Mouse (Mus musculus): ENCODE data around the gene Olfr1406. TPM values are rescaled to one million over a fixed set of nuclear protein-coding genes. Genes with fewer than 3 reads are reported as not detected.
"Not testable (repeated sequence)": the region's sequence is repeated elsewhere in the genome, so short reads cannot be mapped to it uniquely, and the experiment has no call there.

Gene Olfr1406
- total RNA-seq (2021), result not detected
- long read RNA-seq, experiment 1, result 0 reads
- long read RNA-seq, experiment 2, result 0 reads

GRCm38 (mm10) chr1:173190540-173190939, at the start of gene Olfr1406:
Gene Olfr1406 (minus strand): TSS chr1:173190640.
- Histone ChIP-seq H3K27ac (no peak within 1 kb of the TSS), H3K4me3 (no peak within 1 kb of the TSS)
- no peak for DNase-seq (ENCODE audit: extremely low spot score in 1 of 2, low spot score in 2 of 2)
- intact Hi-C loops (cut with DNase I), result no loop called here
- no peak for TF ChIP-seq CTCF (IDR thresholded peaks at IDR 0.05)

- DNase-seq (ENCODE audit: extremely low spot score in 1 of 2, low spot score in 2 of 2); intact Hi-C loops (cut with DNase I); H3K4me3 ChIP-seq; H3K27ac ChIP-seq: not testable (repeated sequence)
Observed at GRCm38 (mm10) chr1:173237004-173237403, 46.6 kb upstream of the Olfr1406 start.

- H3K27ac ChIP-seq, result no peak within 1 kb of the TSS
- no peak within 1 kb of the TSS for H3K4me3 ChIP-seq
- DNase-seq (ENCODE audit: extremely low spot score in 1 of 2, low spot score in 2 of 2), result no peak
- intact Hi-C loops (cut with DNase I), result no loop called here
- TF ChIP-seq CTCF (IDR thresholded peaks at IDR 0.05), result no peak
Observed at GRCm38 (mm10) chr1:173227081-173227480, 36.6 kb upstream of the Olfr1406 start, which contains the start of gene Fcer1a. Gene Fcer1a (minus strand): TSS chr1:173227214.

GRCm38 (mm10) chr1:173216481-173216880, 26.0 kb upstream of the Olfr1406 start:
- DNase-seq (ENCODE audit: extremely low spot score in 1 of 2, low spot score in 2 of 2), result no peak
- TF ChIP-seq CTCF (IDR thresholded peaks at IDR 0.05), result no peak
- no peak overlapping the region for H3K4me3 ChIP-seq
- intact Hi-C loops (cut with DNase I), result no loop called here
- H3K27ac ChIP-seq, result no peak overlapping the region

GRCm38 (mm10) chr1:173212092-173212491, 21.7 kb upstream of the Olfr1406 start, which contains the start of gene Olfr1404:
Gene Olfr1404 (plus strand): TSS chr1:173212392.
- H3K4me3 ChIP-seq, result no peak within 1 kb of the TSS
- H3K27ac ChIP-seq, result no peak within 1 kb of the TSS
- DNase-seq (ENCODE audit: extremely low spot score in 1 of 2, low spot score in 2 of 2), result no peak
- intact Hi-C loops (cut with DNase I), result no loop called here
- TF ChIP-seq CTCF (IDR thresholded peaks at IDR 0.05), result no peak

- intact Hi-C loops (cut with DNase I), result no loop called here
- no peak within 1 kb of the TSS for H3K4me3 ChIP-seq
- no peak within 1 kb of the TSS for H3K27ac ChIP-seq
- no peak for DNase-seq (ENCODE audit: extremely low spot score in 1 of 2, low spot score in 2 of 2)
- TF ChIP-seq CTCF (IDR thresholded peaks at IDR 0.05), result no peak
Observed at GRCm38 (mm10) chr1:173197508-173197907, 7.1 kb upstream of the Olfr1406 start, which contains the start of gene Olfr218. Gene Olfr218 (plus strand): TSS chr1:173197808.

- intact Hi-C loops (cut with DNase I), result no loop called here
- H3K27ac ChIP-seq, result no peak overlapping the region
- TF ChIP-seq CTCF (IDR thresholded peaks at IDR 0.05), result no peak
- no peak for DNase-seq (ENCODE audit: extremely low spot score in 1 of 2, low spot score in 2 of 2)
- H3K4me3 ChIP-seq, result no peak overlapping the region
Observed at GRCm38 (mm10) chr1:173196359-173196758, 5.9 kb upstream of the Olfr1406 start.

GRCm38 (mm10) chr1:173192059-173192458, 1.6 kb upstream of the Olfr1406 start:
- intact Hi-C loops (cut with DNase I), result no loop called here
- no peak overlapping the region for H3K4me3 ChIP-seq
- no peak for DNase-seq (ENCODE audit: extremely low spot score in 1 of 2, low spot score in 2 of 2)
- TF ChIP-seq CTCF (IDR thresholded peaks at IDR 0.05), result no peak
- H3K27ac ChIP-seq, result no peak overlapping the region

GRCm38 (mm10) chr1:173174154-173174842, 16.1 kb downstream of the Olfr1406 start:
- no peak for TF ChIP-seq CTCF (IDR thresholded peaks at IDR 0.05)
- intact Hi-C loops (cut with DNase I), result no loop called here
- Histone ChIP-seq H3K4me3 (no peak overlapping the region), H3K27ac (no peak overlapping the region)
- DNase-seq (ENCODE audit: extremely low spot score in 1 of 2, low spot score in 2 of 2), result no peak

- DNase-seq (ENCODE audit: extremely low spot score in 1 of 2, low spot score in 2 of 2), result no peak
- no peak for TF ChIP-seq CTCF (IDR thresholded peaks at IDR 0.05)
- Histone ChIP-seq H3K4me3 (no peak within 1 kb of the TSS), H3K27ac (no peak within 1 kb of the TSS)
- intact Hi-C loops (cut with DNase I), result no loop called here
Observed at GRCm38 (mm10) chr1:173137274-173137673, 53.2 kb downstream of the Olfr1406 start, which contains the start of gene Olfr1408. Gene Olfr1408 (minus strand): TSS chr1:173137374.

Other genes with a start within 250 kb of the Olfr1406 start
- gene Olfr16, start 240.2 kb downstream of the Olfr1406 start, total RNA-seq (2021), result not detected
- gene Olfr1408, start 53.3 kb downstream of the Olfr1406 start, total RNA-seq (2021), result not detected
- not detected for gene Olfr218, start 7.2 kb upstream of the Olfr1406 start, total RNA-seq (2021)
- not detected for gene Olfr1404, start 21.8 kb upstream of the Olfr1406 start, total RNA-seq (2021)
- gene Fcer1a, start 36.6 kb upstream of the Olfr1406 start, total RNA-seq (2021), result not detected
- not detected for gene Olfr418, start 75.4 kb upstream of the Olfr1406 start, total RNA-seq (2021)
- gene Mptx2, start 87.1 kb upstream of the Olfr1406 start, total RNA-seq (2021), result not detected
- 10 to 100 TPM; 81.0 to 90.2 TPM for gene Ackr1, start 143.1 kb upstream of the Olfr1406 start, total RNA-seq (2021)
- gene Aim2, start 160.2 kb upstream of the Olfr1406 start, total RNA-seq (2021), result 1 to 10 TPM; 2.5 to 4.1 TPM
- 100 to 1,000 TPM; 437 to 438 TPM for gene Cadm3, start 177.1 kb upstream of the Olfr1406 start, total RNA-seq (2021)

Data from left cerebral cortex, adult 2 months (tissue).